11 mouse cellular contexts compared by ENCODE assay signal in genomic region chr7:115450431-115451195, GRCm38 (mm10).
DNase-seq lines count a peak whose midpoint lies in the region; ATAC-seq lines count a peak whose summit lies in the region.
"Had no signal": no experiment of that assay in that cellular context is flagged by ENCODE, and none has a peak within 500 bp of the region (broad histone marks: within the 10 kb centered on the region; RNA-seq: fewer than 3 reads in every experiment).

No protein-coding gene starts in this region.

- no peaks in the 10 kb centered on the region for H3K9me3 ChIP-seq in heart, embryonic 10.5 days
- H3K9me3 ChIP-seq in midbrain, embryonic 10.5 days (replicated peaks), result no peaks in the 10 kb centered on the region
- no peaks in the 10 kb centered on the region for H3K9me3 ChIP-seq in midbrain, embryonic 13.5 days

- peaks cover 57% of the 10 kb centered on the region for H3K4me1 ChIP-seq in heart, embryonic 10.5 days
- peaks cover 39% of the 10 kb centered on the region for H3K4me1 ChIP-seq in midbrain, embryonic 10.5 days
- peaks cover 14% of the 10 kb centered on the region; the same call in 1 of the 2 replicates for H3K4me1 ChIP-seq in midbrain, embryonic 13.5 days (replicated peaks)

- peak overlapping the region; percentile 70 for H3K27ac ChIP-seq in heart, embryonic 10.5 days
- peak overlapping the region; percentile 50 for H3K27ac ChIP-seq in midbrain, embryonic 10.5 days (replicated peaks)
- no peak overlapping the region for H3K27ac ChIP-seq in midbrain, embryonic 13.5 days
- H3K27ac ChIP-seq: layer of hippocampus, adult 2 months had no signal

- H3K36me3 ChIP-seq in heart, embryonic 10.5 days, result no peaks in the 10 kb centered on the region
- no peaks in the 10 kb centered on the region for H3K36me3 ChIP-seq in midbrain, embryonic 10.5 days
- no peaks in the 10 kb centered on the region for H3K36me3 ChIP-seq in midbrain, embryonic 13.5 days

- 50% methylated on average over 23 of the region's 23 CpGs for WGBS in heart, embryonic 10.5 days
- WGBS in midbrain, embryonic 10.5 days, result 53% methylated on average over 23 of the region's 23 CpGs
- 54% methylated on average over 23 of the region's 23 CpGs for WGBS in midbrain, embryonic 13.5 days

- H3K27me3 ChIP-seq in heart, embryonic 10.5 days (ENCODE audit: insufficient read depth, poor library complexity, severe bottlenecking), result no peaks in the 10 kb centered on the region
- peaks cover 37% of the 10 kb centered on the region for H3K27me3 ChIP-seq in midbrain, embryonic 10.5 days (ENCODE audit: low read depth, poor library complexity, severe bottlenecking)
- peaks cover 4% of the 10 kb centered on the region; the same call in 1 of the 2 replicates for H3K27me3 ChIP-seq in midbrain, embryonic 13.5 days

- no peak overlapping the region for H3K9ac ChIP-seq in midbrain, embryonic 13.5 days (replicated peaks)

- no peak overlapping the region for H3K4me2 ChIP-seq in midbrain, embryonic 13.5 days (replicated peaks)

- ATAC-seq in midbrain, embryonic 13.5 days, result no peak

- DNase-seq in heart, embryonic 10.5 days (ENCODE audit: low spot score), result no peak
- no peak for DNase-seq in heart, adult 11 months
- DNase-seq in midbrain, embryonic 10.5 days (ENCODE audit: low spot score), result no peak
- peak; percentile 20 for DNase-seq in mesoderm, embryonic 11.5 days (ENCODE audit: low read depth, low spot score)
- DNase-seq in yolk sac, embryonic 10.5 days (ENCODE audit: low spot score), result peak; percentile 56
- DNase-seq in adrenal gland, adult (ENCODE audit: inconsistent age in 2 of 2, low spot score in 1 of 2), result no peak
- no peak for DNase-seq in urinary bladder, adult 18-20 months (ENCODE audit: low spot score in 2 of 2)
- DNase-seq: cerebellum, postnatal 14 days; gastrocnemius, postnatal 25 days had no signal

- no peak overlapping the region for H3K4me3 ChIP-seq in heart, embryonic 10.5 days
- H3K4me3 ChIP-seq in midbrain, embryonic 10.5 days, result no peak overlapping the region
- no peak overlapping the region for H3K4me3 ChIP-seq in midbrain, embryonic 13.5 days (replicated peaks)
- H3K4me3 ChIP-seq: layer of hippocampus, adult 2 months had no signal

Comparison
In these comparisons a context has a peak if more than half of its experiments do, and no peak if none do; other contexts are left out.
1. DNase-seq: peak in mesoderm, embryonic 11.5 days (single experiment) and yolk sac, embryonic 10.5 days (single experiment); none in heart, embryonic 10.5 days (single experiment), heart, adult 11 months (single experiment), midbrain, embryonic 10.5 days (single experiment), adrenal gland, adult (0 of 2) and urinary bladder, adult 18-20 months (0 of 2).